Mouse (Mus musculus) mesoderm, embryonic 11.5 days (tissue): Measurements from ENCODE around the gene Fh1.
A peak's percentile ranks its signal among the peaks of the same experiment; 100 is the strongest.

Experiments
- DNase-seq: peaks from one replicate; pipeline ENCODE4 v3.0.0-alpha.2; 2012; ENCODE audit warnings: low read depth, low spot score

Gene Fh1

DNA sequence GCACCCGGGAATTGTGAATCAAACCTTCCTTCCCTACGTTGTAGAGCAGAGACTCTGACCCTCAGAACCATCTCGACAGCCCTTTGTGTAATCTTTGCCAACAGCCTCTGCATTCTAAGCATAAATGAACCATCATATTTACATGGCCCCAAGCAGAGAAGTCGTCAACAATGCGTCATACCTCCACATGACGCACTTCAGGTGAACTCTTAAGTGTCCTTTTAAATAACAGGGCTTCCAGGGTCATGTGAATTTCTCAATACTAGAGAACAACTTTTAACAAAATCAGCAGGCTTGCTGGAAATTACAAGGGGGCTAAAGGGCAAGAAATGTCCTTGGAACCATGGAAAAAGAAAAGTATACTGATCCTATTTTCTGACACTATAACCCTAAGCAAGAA, 1.8 kb downstream of the Fh1 start:
- DNase-seq, result no peak

DNA sequence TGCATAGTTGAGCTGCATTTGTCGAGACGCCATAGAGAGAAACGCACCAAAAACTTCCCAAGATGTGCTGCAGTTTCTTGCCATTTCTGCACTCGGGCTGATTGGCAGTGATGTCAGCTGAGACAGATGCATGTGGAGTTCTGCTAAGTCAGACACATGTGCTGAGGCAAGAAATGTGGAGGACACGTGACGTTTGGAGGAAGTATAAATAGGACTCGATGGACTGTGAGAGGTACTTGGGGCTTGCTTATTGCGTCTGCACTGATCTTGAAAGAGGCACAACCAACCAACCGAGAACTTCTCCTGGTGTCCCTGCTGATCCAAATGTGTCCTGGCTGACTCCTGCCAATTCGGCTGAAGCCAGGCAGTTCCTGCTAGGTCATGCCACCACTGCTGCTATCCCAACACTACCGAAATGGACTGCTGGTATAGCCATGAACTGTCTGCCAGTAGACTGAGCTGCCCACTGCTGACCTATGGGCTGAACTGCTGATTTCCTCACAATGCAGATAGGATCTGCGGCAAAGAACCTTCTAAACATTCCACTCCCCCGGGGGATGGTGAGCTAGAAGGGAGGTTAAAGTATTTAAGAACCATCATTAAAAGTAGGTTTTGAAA, 5.5 kb downstream of the Fh1 start, which contains the start of gene Kmo:
Kmo (plus strand) TSS at position 568 of the 618 bp plus-strand sequence.
- DNase-seq, result no peak

DNA sequence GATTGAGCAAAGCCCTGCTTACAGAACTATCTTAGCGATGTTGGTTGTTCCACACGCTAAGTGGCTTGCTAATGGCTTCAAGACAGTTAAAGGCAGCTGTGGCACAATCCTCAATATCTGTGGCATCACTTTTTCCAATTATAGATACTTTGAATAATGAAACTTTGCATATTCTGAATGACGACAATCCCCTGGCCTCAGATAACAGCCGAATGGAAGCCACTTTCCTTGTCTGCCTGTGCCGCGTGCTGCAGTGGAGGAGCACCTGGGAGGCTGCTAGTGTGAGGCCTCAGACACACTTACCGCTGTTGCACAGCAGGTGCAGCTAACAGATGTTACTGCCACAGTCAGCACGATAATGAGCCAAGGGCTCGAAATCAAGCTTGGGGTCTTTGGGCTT, 10.4 kb downstream of the Fh1 start:
- DNase-seq, result no peak

DNA sequence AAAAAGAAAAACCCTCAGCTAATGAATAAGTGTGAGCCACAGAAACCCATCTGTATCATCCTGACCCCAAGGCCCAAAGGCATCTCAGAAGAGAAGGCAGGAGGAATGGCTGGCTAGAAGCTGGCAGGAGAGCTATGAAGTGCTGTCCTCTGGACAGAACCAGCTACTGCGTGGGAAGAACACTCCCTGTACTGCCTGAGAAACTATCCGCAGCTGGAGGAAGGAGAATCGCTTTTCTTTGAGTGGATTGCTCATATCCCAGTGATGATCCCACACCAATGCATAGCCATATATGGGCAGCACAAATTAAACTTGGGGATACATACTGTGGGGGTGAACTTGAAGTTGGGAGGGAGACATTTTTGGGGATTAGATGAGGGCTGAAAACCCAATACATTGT, 16.7 kb downstream of the Fh1 start:
- no peak for DNase-seq

DNA sequence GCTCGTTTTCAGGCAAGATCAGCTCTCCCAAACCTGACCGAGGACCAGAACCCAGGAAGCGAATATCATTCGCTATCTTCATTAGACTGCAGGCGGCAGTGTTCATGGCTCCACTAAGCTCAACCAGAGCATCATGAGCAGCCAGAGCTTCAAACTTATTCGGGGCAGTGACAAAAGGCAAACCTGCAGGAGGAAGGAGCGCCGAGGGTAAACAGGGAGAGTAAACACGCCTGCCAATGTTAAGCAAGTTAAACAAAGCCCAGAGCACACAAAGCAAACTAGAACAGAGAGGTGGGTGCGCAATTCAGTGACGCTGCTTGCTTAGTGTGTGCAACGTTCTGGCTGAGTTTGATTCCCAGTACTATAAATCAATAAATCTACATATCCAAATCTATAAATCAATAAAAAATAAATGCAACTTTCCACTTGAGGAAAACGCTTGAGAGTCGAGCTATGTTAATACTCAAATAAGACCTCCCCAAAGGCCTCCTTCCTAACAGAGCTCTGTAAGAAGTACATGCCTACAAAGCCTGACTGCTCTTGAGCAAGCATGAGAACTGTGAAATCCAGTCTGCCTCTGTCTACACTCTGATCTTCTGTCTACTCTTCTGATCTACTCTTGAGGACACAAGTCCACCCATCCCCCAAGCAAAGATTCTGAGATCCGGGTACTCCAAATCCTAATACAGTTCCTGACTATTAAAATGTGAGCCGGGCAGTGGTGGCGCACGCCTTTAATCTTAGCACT, 17.4 kb downstream of the Fh1 start:
- DNase-seq, result no peak

DNA sequence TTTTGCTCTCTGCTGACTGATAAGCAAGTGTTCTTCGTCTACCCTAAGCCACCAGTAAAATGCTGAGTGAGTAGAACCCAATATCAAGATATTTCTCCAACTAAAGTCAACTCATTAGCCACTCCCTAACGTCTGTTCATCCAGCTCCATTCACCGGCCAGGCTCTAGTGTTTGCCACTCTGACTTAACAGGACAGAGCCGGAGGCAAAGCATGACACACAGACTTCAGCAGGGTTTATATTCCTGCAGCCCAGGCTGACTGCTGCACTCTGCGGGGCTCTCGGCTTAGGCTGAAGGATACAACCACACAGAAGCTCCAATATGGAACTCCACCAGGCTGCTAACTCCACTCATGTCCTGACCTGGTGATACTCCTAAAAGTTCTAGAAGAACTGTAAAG, 18.1 kb downstream of the Fh1 start:
- DNase-seq, result no peak

DNA sequence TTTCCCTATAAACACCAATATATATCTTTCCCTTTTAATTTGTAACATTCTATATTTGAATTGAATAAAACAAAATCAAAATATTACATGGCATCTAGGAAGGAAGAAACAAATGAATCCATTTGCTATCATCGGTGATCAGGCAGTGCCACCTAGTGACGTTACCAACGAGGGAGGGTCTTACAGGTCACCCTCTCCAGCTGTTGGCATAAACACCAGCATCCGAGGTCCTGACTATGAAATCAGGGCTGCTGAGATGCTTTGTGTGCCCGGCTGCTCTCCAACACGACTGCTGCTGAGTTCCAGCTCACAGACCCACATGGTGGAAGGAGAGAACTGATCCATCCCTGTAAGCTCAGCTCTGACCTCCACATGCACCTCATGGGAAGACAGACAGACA, 22.0 kb downstream of the Fh1 start:
- peak; percentile 11 for DNase-seq

DNA sequence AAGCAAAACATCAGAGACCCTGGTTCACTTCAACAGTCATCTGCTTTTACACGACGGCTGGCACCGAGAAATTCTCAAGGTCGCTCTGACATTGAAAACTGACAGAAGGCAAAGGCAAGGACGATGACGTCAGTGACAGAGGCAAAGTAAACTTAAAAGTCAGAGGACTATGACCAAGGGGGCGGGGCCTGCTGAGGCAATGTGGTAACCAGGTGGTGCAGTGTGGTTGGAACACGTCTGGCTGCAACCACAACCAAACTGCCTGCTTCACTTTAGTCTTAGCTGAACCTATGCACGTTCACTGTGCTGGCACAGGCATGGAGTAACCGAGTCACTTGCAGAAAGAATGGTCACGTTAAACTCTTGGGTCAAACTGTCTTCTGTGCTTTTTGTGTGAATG, 23.2 kb downstream of the Fh1 start:
- no peak for DNase-seq

DNA sequence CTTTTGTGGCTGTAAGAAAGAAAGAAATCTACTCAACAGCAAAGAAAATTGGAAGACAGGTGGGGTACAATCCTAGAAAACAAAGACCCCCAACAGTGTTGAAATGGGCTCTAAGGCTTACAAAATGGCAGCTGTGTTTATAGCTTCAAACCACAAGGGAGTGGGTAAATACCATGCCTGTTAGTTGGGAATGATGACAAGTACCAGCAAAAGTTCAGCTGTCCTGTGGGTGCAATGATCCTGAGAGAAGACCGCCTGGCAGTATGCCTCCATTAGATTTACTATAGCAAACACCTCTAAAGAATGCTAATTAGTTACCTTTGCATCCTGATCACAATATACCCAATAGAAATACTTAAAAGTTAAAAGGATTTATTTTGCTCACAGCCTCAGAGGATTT, 32.6 kb downstream of the Fh1 start:
- DNase-seq, result no peak

DNA sequence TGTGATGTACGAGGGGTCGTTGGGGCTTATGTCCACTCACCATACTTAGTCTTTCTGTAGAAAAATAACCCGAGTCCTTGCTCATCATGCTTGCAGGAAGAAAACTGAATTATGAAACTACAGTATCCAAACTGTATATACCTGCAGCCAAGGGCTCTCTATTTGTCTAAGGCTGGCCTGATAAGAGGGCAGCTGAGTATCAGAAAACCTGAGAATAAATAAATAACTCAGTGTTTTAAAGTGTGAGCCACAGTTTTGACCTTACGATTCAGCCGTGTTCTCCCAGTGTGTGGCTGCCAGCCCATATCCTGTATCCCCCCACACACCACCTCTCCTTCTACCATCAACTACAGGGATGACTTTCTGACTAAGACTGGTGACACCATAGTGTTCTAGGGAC, 38.8 kb downstream of the Fh1 start:
- DNase-seq, result no peak

DNA sequence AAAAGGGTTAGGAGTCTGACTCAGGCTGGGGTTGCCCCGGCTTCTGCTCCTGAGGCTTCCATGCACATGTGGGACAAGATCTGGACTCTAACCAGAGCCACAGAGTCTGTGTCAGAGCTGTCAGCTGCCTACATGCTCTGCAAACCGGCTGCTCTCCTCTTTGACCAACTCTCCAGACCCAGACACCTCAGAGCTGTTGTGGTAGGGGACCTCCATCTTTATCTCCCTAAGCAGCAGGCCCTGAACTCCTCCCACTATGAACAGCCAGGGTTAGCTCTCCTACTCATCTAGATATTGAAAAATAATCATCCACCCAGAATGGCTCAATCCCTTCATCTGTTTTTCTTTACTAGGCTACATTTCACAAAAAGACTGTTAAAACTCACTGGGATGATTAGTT, 40.2 kb downstream of the Fh1 start:
- DNase-seq, result no peak

DNA sequence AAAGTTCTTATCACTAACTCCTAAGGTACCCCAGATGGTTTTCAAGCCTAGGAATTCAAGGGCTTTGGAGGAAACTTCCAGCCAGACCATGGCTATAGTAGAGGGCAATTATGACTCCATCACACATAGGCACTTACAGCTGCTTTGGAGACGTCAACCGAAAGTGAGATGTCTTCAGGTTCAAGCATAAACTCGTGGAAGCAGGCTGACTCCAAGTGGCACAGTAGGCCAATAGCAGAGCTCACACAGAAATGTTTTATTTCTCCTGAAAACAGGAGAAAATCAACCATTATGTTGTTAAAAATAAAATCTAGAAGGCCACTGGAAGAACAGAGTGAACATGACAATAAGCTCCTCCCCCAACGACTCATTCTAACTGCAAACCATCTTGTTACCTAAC, 42.6 kb downstream of the Fh1 start:
- DNase-seq, result no peak

DNA sequence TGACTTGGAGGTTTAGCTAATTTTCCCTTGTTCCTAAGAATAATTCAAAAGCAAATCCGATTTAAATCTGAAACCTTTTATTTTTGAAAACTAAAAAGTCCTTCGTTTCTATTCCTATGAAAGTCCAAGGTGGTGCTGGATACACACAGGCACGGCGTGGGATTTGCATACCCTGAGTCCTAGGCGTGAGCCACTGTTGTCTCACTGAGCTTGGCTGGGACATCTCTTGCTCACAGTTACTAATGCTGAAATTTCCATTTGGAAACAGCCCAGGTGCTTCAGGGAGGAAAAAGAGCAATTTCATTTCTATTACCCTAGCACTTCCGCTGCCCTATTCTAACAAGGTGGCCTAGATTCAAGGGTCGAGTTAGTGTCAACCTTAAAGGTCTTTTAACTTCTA, 45.1 kb downstream of the Fh1 start:
- DNase-seq, result no peak

DNA sequence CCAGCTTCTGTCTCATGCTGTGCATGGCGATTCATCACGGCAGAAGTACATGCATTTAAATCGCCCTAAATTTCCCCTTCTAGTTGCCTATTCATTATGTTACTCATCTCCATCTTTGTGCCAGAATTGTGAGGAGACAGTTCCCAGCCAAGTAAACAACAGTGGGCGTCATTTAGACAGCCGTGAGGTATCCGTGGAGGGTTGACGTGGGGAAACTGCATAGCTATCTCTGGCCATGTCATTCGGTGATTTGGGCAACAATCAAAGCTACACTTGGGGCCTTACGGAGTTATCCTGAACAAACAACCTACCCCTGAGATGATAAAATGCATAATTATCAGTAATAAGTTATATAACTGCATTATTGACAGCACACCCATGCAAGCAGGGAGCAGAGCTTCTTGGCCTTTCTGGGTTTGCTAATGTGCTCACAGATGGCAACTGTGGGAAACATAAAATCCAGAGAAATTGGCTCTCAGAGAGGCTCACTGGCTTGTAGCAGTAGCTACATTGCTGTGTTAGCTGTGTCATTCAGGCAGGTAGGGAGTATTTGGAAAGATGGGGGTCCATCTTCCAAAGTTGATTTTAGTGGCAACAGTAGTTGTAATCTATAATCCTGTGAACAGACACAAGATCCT, 45.7 kb downstream of the Fh1 start:
- DNase-seq, result no peak

DNA sequence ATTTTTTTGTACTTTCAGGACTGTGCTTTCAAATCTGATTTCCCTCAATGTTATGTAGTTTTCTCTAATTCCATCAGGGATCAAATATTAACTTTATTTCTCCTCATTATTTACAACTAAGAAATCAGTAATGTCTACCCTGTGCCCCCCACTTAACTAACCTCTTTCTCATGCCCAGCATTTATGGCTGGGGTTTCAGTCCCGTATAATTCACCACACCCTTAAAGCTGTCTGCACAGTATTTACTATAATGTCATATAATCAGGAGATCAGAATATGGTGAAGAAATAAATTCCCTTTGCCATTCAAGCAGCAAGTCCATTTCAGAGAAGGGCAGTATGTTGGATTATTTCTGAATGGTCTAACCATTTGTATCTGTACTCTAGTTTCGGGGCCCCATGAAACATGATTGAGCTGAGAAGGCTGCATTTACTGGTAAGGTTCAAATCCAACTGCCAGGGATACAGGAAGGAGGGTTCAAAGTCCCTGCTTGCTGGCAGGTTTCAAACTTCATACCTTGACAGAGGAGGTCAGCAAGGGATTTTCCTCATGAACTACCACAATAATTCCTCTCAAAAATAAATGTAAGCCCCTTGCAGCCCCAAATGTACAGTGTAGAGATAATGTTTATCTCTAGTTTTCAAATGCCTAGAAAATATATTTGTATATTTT, 46.9 kb downstream of the Fh1 start:
- no peak for DNase-seq

DNA sequence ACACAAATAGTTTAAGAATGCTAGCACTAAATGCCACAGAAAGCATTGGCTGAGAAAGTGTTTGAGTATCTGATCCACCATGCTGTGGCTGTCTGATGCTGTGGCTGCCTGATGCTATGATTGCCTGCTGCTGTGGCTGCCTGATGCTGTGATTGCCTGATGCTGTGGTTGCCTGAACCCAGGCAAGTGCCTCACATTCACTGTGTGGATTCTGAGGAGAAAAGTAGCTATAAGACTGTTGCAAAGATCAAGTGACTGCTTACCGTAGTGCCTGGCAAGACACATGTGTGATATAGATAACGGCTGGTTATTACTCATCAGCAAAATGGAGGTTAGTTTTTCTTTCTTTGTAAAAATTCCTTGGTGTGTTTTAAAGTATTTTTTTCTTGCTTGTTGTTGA, 51.3 kb downstream of the Fh1 start:
- DNase-seq, result no peak

DNA sequence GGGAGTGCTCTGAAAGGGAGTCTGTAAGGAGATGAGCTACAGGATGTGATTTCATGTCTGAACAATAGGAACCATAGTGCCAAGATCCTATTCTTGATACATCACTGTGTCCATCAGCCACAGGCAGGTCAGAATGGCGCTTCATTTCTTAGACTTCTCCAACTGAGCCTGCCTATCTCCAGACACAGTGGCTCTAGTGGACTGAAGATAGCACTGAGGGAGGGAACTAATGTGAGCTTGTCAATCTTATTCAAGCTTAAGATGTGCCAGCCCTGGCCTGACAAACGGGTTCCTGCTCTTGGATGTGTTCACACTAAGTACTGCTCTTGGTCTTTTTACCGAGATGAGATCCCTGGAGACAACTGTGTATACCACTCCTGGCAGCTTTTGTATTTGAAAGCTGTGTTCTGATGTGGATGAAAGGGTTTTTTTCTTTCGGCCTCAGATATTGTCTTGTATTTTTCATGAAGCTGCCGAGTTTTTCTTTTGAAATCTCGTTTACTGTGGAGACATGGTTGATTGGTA, 59.8 kb downstream of the Fh1 start:
- DNase-seq, result no peak

DNA sequence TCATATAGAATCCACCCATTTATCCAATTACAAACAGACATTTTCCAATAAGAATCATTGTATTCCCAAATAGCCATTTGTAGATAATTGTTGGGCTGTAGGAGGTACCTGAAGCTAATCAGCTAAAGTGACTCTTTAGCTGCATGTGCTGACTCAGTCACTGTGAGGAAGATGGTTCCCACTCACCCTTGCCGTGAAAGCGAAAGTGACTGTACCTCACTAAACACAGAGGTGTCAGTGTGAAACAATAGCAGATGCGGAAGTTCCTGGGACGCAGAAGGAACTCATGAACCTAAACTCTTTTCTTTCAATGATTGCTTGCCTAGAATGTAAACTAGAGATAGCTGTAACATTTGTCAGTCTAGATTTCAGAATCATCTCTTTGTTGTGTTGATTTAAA, 61.1 kb downstream of the Fh1 start:
- DNase-seq, result no peak

DNA sequence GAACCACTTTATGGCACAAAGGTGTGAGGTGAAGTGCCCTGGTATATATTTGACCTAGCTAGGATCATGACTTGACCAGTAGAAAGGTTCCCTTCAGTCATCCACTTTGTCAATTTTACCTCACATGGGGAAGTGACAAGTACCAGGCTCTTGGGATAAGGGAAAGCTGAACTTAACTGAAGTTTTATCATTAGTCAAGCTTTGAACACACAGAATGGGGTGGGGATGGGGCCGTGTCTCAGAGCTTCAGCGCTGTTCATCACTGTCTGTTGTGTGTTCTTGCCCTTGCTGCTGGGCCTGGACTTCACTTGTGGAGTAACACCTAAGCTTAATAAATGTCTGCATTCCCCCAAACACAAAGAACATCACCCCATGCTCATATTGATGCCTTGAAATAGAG, 63.1 kb downstream of the Fh1 start:
- DNase-seq, result no peak

DNA sequence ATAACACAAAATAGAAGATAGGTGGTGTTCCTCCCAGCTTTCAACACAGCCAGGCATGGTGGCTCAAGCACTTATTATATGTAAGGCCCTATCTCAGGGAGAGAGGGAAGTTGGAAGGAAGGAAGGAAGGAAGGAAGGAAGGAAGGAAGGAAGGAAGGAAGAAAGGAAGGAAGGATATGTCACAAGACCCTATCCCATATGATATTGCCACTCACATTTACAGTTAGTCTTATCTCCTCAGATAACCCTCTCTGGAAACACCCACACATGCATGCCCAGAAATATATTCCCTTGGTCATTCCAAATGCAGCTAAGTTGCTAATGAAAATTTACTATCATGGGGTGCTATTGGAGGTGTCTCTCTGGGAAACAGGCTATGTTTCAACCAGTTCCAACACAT, 63.6 kb downstream of the Fh1 start:
- no peak for DNase-seq

DNA sequence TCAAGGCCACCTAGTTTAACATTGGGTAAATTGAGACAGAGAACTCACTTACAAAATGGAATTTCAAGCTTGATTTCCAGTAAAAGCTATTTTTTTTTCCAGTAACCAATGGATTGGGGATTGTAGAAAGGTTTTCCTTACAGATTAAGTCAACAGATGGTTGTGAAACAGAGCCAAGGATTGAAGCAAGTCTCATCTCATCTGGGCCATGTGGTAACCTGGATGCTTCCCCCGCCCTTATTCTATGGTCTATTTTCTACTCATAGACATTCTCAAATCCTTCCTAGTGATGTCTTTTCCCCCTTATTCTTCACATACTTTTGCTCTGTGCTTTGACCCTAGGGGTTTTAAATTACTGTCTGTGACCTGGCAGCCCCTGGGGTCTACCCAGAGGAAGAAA, 70.8 kb downstream of the Fh1 start:
- DNase-seq, result no peak

DNA sequence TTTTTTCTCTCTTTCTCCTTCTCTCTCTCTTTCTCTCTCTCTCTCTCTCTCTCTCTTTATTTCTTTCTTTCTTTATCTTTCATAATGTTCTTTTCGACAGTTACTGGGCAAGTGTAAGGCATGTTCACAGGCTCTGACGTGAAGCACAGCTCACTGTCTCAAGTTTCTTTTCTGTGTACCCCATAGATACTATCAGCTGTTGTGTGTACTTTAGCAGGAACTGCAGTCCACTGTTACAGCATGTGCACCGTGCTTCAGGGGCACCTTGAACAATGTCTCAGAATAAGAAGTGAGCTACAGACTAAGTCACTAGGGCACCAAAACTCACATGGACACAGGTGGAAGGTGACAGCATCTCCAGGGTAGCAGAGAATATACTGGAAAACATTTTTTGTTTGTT, 73.0 kb downstream of the Fh1 start:
- DNase-seq, result no peak
